Mouse (Mus musculus) hindbrain, embryonic 15.5 days (tissue): ENCODE measurements at regions not wholly inside any gene's neighbourhood (a gene's known extent, or its start where the extent isn't known, plus 50 kb on each side); places are given as distances from the start of the nearest gene placed in this dataset.

Experiments used
- ATAC-seq: fragments of 200-750 bp; cut with Nextera tagmentation; 2 replicates; pipeline ENCODE4 v1.8.0; 2017; ENCODE audit warnings: low read depth, moderate number of reproducible peaks, moderate TSS enrichment; ENCODE audit not compliant: low FRiP score
- H3K27ac ChIP-seq: fragments of 300-500 bp; sonication (generic); replicated peaks from 2 replicates; pipeline ENCODE4 v1.5.1; 2015; ENCODE audit warnings: mild to moderate bottlenecking, inconsistent platforms
- H3K27me3 ChIP-seq: fragments of 300-500 bp; sonication (generic); 2 replicates; pipeline ENCODE4 v1.6.1; 2015; ENCODE audit warnings: control low read depth, inconsistent platforms
- H3K36me3 ChIP-seq: fragments of 300-500 bp; sonication (generic); 2 replicates; pipeline ENCODE4 v1.6.1; 2015; ENCODE audit warnings: control low read depth, inconsistent platforms
- H3K4me1 ChIP-seq: fragments of 300-500 bp; sonication (generic); replicated peaks from 2 replicates; pipeline ENCODE4 v1.6.1; 2015; ENCODE audit warnings: control low read depth, inconsistent platforms
- H3K4me2 ChIP-seq: fragments of 300-500 bp; sonication (generic); 2 replicates; pipeline ENCODE4 v1.6.1; 2015; ENCODE audit warnings: moderate library complexity, mild to moderate bottlenecking, inconsistent platforms
- H3K4me3 ChIP-seq: fragments of 300-500 bp; sonication (generic); 2 replicates; pipeline ENCODE4 v1.5.1; 2015; ENCODE audit warnings: mild to moderate bottlenecking, inconsistent platforms
- H3K9ac ChIP-seq: fragments of 300-500 bp; sonication (generic); 2 replicates; pipeline ENCODE4 v1.6.1; 2015; ENCODE audit warnings: inconsistent platforms
- H3K9me3 ChIP-seq: fragments of 300-500 bp; sonication (generic); 2 replicates; pipeline ENCODE4 v1.6.1; 2016; ENCODE audit warnings: control low read depth, inconsistent platforms
- WGBS: fragments of 180-500 bp; shearing (Covaris S2); methylation state at CpG from one replicate; pipeline ENCODE4 v1.1.7; 2015; 5-methylcytosine and 5-hydroxymethylcytosine counted together

DNA sequence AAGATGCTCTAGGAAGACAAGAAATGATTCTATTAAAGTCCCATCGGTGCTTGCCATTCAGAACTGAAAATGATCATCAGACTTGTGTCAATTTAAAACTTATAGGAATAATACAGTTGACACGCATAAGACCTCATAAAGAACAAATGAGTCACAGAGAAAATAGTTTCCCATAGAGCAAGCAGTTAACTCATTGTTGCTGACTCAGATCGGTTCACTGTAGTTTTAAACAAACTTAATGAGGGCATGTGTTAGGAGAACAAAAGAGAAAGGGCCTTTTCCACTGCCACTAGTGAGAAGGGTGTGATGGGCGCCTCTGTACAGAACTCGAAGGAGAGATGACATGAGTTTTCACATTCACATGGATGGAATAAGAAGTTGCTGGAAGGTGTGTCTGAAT, 118.3 kb upstream of the Ifne start:
- H3K36me3 ChIP-seq, result no peaks in the 10 kb centered on the region
- no peak overlapping the region for H3K27ac ChIP-seq
- 82% methylated on average over 5 of the region's 5 CpGs for WGBS
- ATAC-seq, result no peak
- no peaks in the 10 kb centered on the region for H3K4me1 ChIP-seq
- H3K9me3 ChIP-seq, result no peaks in the 10 kb centered on the region
- H3K27me3 ChIP-seq, result no peaks in the 10 kb centered on the region
- no peak overlapping the region for H3K9ac ChIP-seq
- H3K4me2 ChIP-seq, result no peak overlapping the region
- no peak overlapping the region for H3K4me3 ChIP-seq

DNA sequence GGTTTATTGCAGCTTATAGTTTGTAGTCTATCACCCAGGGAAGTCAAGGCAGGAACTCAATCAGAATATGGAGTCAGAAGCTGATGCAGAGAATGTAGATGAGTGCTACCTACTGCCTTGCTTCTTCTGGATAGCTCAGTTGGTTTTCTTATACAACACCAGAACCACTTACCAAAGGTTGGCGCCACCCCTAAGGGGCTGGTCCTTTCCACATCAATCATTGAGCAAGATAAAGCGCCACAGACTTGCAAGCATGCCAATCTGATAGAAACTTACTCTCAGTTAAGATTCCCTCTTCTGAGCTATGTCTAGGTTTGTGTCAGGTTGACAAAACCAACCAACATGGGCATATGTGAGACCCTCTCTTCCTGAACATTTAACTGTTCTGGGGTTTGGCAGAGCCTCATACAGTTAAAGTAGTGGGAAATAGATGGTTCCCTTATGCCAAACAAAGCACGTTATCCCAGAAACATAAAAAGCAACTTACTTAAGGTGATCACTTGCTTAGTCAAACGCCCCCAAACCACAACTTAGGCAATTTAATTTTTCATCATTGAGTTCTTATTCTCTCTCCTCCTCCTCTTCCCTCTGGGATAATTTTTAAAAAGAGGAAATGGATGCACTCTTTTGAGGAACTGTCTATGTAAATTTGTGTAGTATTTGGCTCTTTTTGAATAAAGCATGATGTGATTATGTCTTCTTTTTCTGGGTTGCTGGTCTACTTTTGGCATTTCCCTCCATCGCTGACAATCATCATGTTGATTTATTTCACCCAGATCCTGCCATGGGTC, 115.3 kb upstream of the Ifne start:
- no peak overlapping the region for H3K4me3 ChIP-seq
- no peak overlapping the region for H3K4me2 ChIP-seq
- 84% methylated on average over 5 of the region's 5 CpGs for WGBS
- H3K27ac ChIP-seq, result no peak overlapping the region
- ATAC-seq, result no peak
- no peak overlapping the region for H3K9ac ChIP-seq
- no peaks in the 10 kb centered on the region for H3K4me1 ChIP-seq
- no peaks in the 10 kb centered on the region for H3K9me3 ChIP-seq
- no peaks in the 10 kb centered on the region for H3K36me3 ChIP-seq
- no peaks in the 10 kb centered on the region for H3K27me3 ChIP-seq

DNA sequence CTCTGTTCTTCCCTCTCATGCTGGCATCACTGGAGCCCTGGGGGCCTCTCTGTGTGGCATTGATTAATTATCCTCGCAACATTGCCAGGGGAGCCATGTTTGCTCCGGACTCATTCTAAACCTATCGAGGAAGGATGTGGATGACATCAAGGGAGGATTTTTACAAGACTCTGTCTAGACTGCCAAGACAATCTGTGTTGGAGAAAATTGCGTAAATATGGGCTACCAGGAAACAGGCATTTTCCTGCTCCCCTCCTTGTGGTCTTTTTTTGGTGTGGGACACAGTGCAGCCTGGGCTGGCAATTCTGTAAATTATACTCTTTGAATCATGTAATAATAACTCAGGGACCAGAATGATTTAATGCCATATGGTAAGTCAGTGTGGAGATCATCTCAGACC, 114.5 kb upstream of the Ifne start:
- ATAC-seq, result no peak
- Histone ChIP-seq H3K4me2 (no peak overlapping the region), H3K27ac (no peak overlapping the region), H3K36me3 (no peaks in the 10 kb centered on the region), H3K4me3 (no peak overlapping the region), H3K9ac (no peak overlapping the region), H3K9me3 (no peaks in the 10 kb centered on the region), H3K4me1 (no peaks in the 10 kb centered on the region), H3K27me3 (no peaks in the 10 kb centered on the region)
- WGBS, result 63% methylated on average over 4 of the region's 4 CpGs

DNA sequence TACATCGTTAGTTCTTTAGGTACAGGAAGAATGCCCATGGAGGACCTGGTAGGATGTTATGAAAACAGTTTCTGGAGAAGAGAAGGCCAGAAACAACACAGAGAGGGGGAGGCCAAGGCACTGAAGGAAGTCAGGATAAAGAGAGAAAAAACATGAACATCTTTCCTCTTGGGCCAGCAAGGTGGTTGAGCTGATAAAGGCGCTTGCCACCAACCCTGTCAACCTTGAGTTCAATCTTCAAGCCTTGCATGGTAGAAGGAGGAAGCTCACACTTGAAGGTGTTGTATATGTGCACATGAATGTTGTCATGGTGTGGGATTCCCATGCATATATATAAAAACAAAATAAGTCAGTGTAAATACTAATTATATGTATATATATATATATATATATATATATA, 112.5 kb upstream of the Ifne start:
- WGBS, result 98% methylated on average over 2 of the region's 2 CpGs
- no peaks in the 10 kb centered on the region for H3K36me3 ChIP-seq
- no peak for ATAC-seq

DNA sequence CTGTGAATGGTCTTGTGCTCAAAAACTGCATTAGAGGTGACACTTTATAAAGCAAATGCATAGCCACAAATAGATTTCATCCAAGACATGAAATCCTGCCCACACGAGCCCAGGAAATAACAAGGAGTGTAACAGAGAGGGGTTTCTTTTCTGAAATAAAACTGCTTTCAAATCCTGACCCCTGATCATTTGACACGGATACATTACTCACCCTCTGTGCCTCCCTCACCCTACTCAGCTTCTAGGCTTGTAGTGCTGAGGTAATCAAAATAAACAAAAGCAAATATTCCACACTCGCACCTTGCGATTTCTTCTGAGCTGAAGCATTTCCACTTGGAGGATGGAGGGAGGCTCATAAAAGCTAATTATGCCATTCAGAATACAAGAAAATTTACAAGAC, 108.4 kb upstream of the Ifne start:
- Histone ChIP-seq H3K4me1 (no peaks in the 10 kb centered on the region), H3K27ac (no peak overlapping the region), H3K4me2 (no peak overlapping the region), H3K9me3 (no peaks in the 10 kb centered on the region), H3K9ac (no peak overlapping the region), H3K4me3 (no peak overlapping the region), H3K27me3 (no peaks in the 10 kb centered on the region), H3K36me3 (no peaks in the 10 kb centered on the region)
- WGBS, result 66% methylated on average over 4 of the region's 4 CpGs
- ATAC-seq, result no peak

More for the DNA sequence above, 112.5 kb upstream of the Ifne start:
- Histone ChIP-seq H3K9me3 (no peaks in the 10 kb centered on the region), H3K4me1 (no peaks in the 10 kb centered on the region), H3K9ac (no peak overlapping the region), H3K27me3 (no peaks in the 10 kb centered on the region), H3K4me2 (no peak overlapping the region), H3K4me3 (no peak overlapping the region), H3K27ac (no peak overlapping the region)

DNA sequence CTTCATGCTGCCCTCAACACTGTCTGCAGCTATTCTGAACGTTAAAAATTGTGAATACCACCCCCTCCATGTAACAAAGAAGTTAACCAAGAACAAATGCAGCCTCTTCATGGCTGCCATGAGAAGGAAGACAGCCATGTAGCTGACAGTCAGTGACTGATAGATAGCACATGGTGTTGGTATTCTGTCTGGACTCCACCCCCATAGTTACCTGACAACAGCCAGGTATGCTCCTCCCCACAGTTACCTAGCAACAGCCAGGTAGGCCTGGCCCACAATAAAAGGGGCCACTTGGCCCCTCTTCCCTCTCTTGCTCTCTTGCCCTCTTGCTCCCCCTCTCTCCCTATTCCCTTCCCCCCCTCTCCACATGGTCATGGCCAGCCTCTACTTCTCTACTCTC, 107.1 kb upstream of the Ifne start:
- Histone ChIP-seq H3K4me1 (no peaks in the 10 kb centered on the region), H3K9ac (no peak overlapping the region), H3K9me3 (no peaks in the 10 kb centered on the region), H3K4me2 (no peak overlapping the region), H3K27me3 (no peaks in the 10 kb centered on the region), H3K36me3 (no peaks in the 10 kb centered on the region), H3K4me3 (no peak overlapping the region), H3K27ac (no peak overlapping the region)
- 54% methylated on average over 1 of the region's 1 CpGs for WGBS
- no peak for ATAC-seq

DNA sequence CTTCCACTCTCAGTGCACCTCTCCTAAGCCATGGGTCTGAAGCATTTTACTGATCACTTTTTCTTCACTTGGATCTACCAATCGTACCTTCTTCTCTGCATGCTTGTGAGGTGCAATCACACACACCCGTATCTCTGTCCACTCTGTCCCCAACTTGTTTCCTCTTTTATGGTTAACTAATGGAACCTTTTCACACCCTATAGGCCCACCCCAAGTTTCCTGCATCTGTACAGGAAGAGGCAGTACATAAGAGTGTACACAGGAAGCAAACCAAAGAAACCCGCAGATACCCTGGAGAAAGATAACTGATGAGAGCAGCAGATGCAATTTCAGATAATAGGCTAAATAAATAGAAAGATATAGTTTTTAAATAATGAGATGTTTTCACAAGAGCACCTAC, 102.5 kb upstream of the Ifne start:
- ATAC-seq, result no peak
- Histone ChIP-seq H3K4me1 (no peaks in the 10 kb centered on the region), H3K27me3 (no peaks in the 10 kb centered on the region), H3K9me3 (no peaks in the 10 kb centered on the region), H3K9ac (no peak overlapping the region), H3K4me2 (no peak overlapping the region), H3K27ac (no peak overlapping the region), H3K36me3 (no peaks in the 10 kb centered on the region), H3K4me3 (no peak overlapping the region)
- WGBS, result 90% methylated on average over 3 of the region's 3 CpGs

DNA sequence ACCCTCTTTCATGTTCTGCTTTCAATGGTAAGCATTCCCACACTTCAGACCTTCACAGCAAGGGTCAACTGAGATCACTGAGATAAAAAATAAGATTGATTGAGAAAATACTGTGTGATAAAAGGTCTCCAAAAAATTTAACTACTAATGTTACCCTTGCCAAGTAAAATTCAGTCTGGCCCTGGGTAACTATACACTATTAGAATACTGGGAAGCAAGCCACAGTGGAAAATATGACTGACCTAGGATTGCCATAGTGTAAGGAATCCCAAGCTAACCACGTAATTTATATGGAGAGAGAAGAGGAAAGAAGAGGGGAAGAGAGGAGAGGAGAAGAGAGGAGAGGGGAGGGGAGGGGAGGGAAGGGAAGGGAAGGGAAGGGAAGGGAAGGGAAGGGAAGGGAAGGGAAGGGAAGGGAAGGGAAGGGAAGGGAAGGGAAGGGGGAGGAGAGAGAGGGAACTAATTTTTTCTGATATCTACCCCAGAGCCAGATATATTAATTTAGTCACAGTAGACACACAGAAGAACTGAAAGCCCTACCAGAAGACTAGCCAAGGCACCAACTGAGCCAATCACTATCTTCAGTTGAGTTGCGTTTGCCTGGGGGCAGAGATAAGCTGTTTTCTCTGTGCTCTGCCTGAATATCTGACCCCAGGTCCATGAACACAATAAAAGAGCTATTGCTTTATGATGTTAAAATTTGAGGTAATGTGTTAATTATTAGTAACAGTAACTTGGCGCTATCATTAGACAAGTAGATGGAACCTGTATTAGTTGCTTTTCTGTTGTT, 97.3 kb upstream of the Ifne start:
- Histone ChIP-seq H3K4me3 (no peak overlapping the region), H3K27ac (no peak overlapping the region), H3K9ac (no peak overlapping the region), H3K36me3 (no peaks in the 10 kb centered on the region), H3K4me2 (no peak overlapping the region), H3K9me3 (no peaks in the 10 kb centered on the region), H3K27me3 (no peaks in the 10 kb centered on the region), H3K4me1 (no peaks in the 10 kb centered on the region)
- WGBS, result 82% methylated on average over 3 of the region's 3 CpGs
- no peak for ATAC-seq

DNA sequence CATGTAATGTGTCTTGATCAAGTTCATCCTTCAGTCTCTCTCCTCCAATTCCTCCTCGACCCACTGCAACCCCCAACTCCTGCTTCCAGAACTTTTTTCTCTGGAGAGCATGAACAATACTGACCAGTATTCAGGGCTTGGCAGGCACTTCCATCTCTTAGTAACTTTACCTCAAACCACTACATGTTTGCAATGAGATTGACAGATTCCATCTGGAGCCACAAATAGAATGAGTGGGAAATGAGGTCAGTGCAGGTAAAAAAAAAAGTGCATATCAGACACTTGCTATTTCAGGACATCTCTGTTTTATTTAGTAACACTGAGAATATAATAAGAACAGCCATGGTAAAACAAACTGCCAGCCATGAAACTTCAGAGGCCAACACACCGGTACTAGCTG, 94.5 kb upstream of the Ifne start:
- Histone ChIP-seq H3K4me1 (no peaks in the 10 kb centered on the region), H3K27me3 (no peaks in the 10 kb centered on the region), H3K9me3 (no peaks in the 10 kb centered on the region), H3K27ac (no peak overlapping the region), H3K4me2 (no peak overlapping the region), H3K4me3 (no peak overlapping the region), H3K36me3 (no peaks in the 10 kb centered on the region), H3K9ac (no peak overlapping the region)
- 84% methylated on average over 2 of the region's 2 CpGs for WGBS
- no peak for ATAC-seq

DNA sequence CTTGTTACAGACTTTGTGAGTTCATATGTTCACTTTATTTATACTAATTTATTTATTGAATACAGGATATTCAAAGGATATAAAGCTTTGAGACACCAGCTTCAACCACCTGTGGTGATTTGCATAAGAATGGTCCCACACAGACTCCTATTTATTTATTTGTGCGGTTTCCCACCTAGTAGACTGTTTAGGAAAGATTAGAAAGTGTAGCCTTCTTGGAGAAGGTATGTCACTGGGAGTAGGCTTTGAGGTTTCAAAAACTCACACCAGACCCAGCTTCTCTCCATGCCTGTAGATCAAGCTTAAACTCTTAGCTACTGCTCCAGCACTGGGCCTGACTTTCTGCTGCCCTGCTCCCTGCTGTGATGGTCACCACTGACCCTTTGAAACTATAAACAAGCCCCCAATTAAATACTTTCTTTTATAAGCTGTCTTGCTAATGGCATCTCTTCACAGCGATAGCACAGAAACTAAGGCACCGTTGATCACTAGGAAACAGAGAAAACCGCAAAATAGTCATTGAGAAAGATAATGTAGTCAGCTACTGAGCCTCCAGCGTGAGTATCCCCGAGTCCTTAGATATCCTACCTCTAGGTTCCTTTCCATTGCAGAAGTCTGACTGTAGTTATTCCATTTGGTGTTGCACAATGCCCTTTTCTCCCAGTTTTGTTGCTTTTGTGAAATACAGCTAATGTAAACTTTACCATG, 89.3 kb upstream of the Ifne start:
- Histone ChIP-seq H3K27me3 (no peaks in the 10 kb centered on the region), H3K4me3 (no peak overlapping the region), H3K4me1 (no peaks in the 10 kb centered on the region), H3K9ac (no peak overlapping the region), H3K4me2 (no peak overlapping the region), H3K27ac (no peak overlapping the region), H3K36me3 (no peaks in the 10 kb centered on the region), H3K9me3 (no peaks in the 10 kb centered on the region)
- 50% methylated on average over 6 of the region's 6 CpGs for WGBS
- ATAC-seq, result no peak

DNA sequence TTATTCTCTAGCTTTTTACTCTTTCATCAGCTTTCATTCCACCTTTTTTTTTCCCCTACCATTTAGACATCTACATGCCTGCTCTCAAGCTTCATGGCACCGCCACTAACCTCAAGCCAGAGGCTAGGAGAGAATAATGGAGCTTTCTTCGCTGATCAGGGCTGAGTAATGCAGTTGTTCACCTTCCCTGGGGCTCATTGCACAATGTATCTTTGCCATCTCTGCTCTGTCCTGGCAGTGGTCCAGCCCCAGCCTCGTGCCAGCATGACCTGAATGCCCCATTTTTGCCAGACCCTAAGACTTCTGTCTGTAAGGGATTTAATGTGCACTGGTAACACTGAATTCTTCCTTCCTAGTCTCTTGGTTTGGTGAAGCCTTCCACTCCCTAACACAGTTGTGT, 79.6 kb upstream of the Ifne start:
- no peak overlapping the region for H3K4me3 ChIP-seq
- WGBS, result 49% methylated on average over 3 of the region's 3 CpGs
- no peak for ATAC-seq
- no peak overlapping the region for H3K27ac ChIP-seq
- H3K36me3 ChIP-seq, result no peaks in the 10 kb centered on the region
- no peak overlapping the region for H3K9ac ChIP-seq
- H3K27me3 ChIP-seq, result no peaks in the 10 kb centered on the region
- H3K4me2 ChIP-seq, result no peak overlapping the region
- H3K9me3 ChIP-seq, result no peaks in the 10 kb centered on the region
- H3K4me1 ChIP-seq, result 0 out of 2 replicates have a peak, but pooled peaks cover 3% of the 10 kb centered on the region

DNA sequence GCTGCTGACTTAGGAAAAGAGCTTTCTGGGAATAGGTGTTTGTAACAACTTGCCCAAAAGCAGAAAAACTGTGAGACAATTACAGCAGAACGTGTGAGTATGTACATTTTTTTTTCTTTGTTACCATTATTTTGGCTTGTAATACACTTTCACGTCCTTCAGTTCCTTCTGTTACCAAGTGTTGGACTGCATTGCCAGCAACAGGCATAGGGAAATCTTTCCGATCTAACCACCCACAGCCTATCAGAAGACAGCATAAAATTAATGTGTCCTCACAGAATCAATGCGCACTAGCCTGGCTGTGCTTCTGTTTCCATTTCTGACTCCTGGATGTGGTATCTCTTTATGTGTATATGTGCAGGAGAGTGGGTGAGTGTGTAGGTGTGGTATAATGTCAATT, 76.6 kb upstream of the Ifne start:
- Histone ChIP-seq H3K4me3 (no peak overlapping the region), H3K27ac (no peak overlapping the region), H3K9me3 (no peaks in the 10 kb centered on the region), H3K27me3 (no peaks in the 10 kb centered on the region), H3K9ac (no peak overlapping the region), H3K4me1 (0 out of 2 replicates have a peak, but pooled peaks cover 3% of the 10 kb centered on the region), H3K4me2 (no peak overlapping the region), H3K36me3 (no peaks in the 10 kb centered on the region)
- WGBS, result 70% methylated on average over 4 of the region's 4 CpGs
- ATAC-seq, result no peak
